Mouse (Mus musculus): ENCODE measurements around the gene Galnt6.

Galnt6 gene

GRCm38 (mm10) chr15:100754041-100754440, 24.9 kb upstream of the Galnt6 start:
- in situ Hi-C loops (cut with MboI): no loop called here

- in situ Hi-C loops (cut with MboI): no loop called here
These were observed 23.9 kb upstream of the Galnt6 start for GRCm38 (mm10) chr15:100753045-100753444.

GRCm38 (mm10) chr15:100752439-100752838, 23.3 kb upstream of the Galnt6 start:
- in situ Hi-C loops (cut with MboI): no loop called here

- in situ Hi-C loops (cut with MboI): no loop called here
These were observed 20.8 kb upstream of the Galnt6 start for GRCm38 (mm10) chr15:100749751-100750538.

GRCm38 (mm10) chr15:100748584-100748983, 19.4 kb upstream of the Galnt6 start:
- in situ Hi-C loops (cut with MboI): no loop called here

GRCm38 (mm10) chr15:100747121-100747963, 18.2 kb upstream of the Galnt6 start:
- in situ Hi-C loops (cut with MboI): no loop called here

GRCm38 (mm10) chr15:100746478-100747120, 17.4 kb upstream of the Galnt6 start:
- in situ Hi-C loops (cut with MboI): no loop called here

GRCm38 (mm10) chr15:100743238-100743637, 14.1 kb upstream of the Galnt6 start:
- in situ Hi-C loops (cut with MboI): no loop called here

- in situ Hi-C loops (cut with MboI): no loop called here
These were observed 10.3 kb upstream of the Galnt6 start for GRCm38 (mm10) chr15:100739442-100739841.

- in situ Hi-C loops (cut with MboI): no loop called here
These were observed 9.2 kb upstream of the Galnt6 start for GRCm38 (mm10) chr15:100738351-100738781.

GRCm38 (mm10) chr15:100737667-100738066, 8.5 kb upstream of the Galnt6 start:
- in situ Hi-C loops (cut with MboI): no loop called here

- in situ Hi-C loops (cut with MboI): no loop called here
These were observed 6.8 kb upstream of the Galnt6 start for GRCm38 (mm10) chr15:100735953-100736300.

- in situ Hi-C loops (cut with MboI): no loop called here
These were observed 6.1 kb upstream of the Galnt6 start for GRCm38 (mm10) chr15:100735095-100735952.

- in situ Hi-C loops (cut with MboI): no loop called here
These were observed 3.4 kb upstream of the Galnt6 start for GRCm38 (mm10) chr15:100732580-100732979.

- in situ Hi-C loops (cut with MboI): no loop called here
These were observed 1.9 kb upstream of the Galnt6 start for GRCm38 (mm10) chr15:100731081-100731480.

- in situ Hi-C loops (cut with MboI): no loop called here
These were observed 590 bp downstream of the Galnt6 start for GRCm38 (mm10) chr15:100728586-100728985.

- in situ Hi-C loops (cut with MboI): no loop called here
These were observed 1.3 kb downstream of the Galnt6 start for GRCm38 (mm10) chr15:100727834-100728233.

- in situ Hi-C loops (cut with MboI): no loop called here
These were observed 2.5 kb downstream of the Galnt6 start for GRCm38 (mm10) chr15:100726721-100727120.

- in situ Hi-C loops (cut with MboI): no loop called here
These were observed 5.7 kb downstream of the Galnt6 start for GRCm38 (mm10) chr15:100723505-100723904.

- in situ Hi-C loops (cut with MboI): no loop called here
These were observed 6.6 kb downstream of the Galnt6 start for GRCm38 (mm10) chr15:100722564-100722963.

GRCm38 (mm10) chr15:100722026-100722425, 7.2 kb downstream of the Galnt6 start:
- in situ Hi-C loops (cut with MboI): no loop called here

- in situ Hi-C loops (cut with MboI): no loop called here
These were observed 7.7 kb downstream of the Galnt6 start for GRCm38 (mm10) chr15:100721445-100721844.

Measured in mature B cell (primary cell).